ENCODE assay signal across 6 mouse cellular contexts in genomic region chr9:31082771-31083170, GRCm38 (mm10).
"Had no signal": no experiment of that assay in that cellular context is flagged by ENCODE, and none has a peak within 500 bp of the region (broad histone marks: within the 10 kb centered on the region; RNA-seq: fewer than 3 reads in every experiment).

No protein-coding gene starts in this region.

- H3K27me3 ChIP-seq: neural tube, embryonic 13.5 days; neural tube, embryonic 15.5 days had no signal

- H3K27ac ChIP-seq: midbrain, embryonic 10.5 days; midbrain, embryonic 12.5 days; neural tube, embryonic 13.5 days; neural tube, embryonic 15.5 days had no signal

- H3K9ac ChIP-seq: lung, embryonic 14.5 days; midbrain, embryonic 12.5 days had no signal

- H3K9me3 ChIP-seq: midbrain, embryonic 10.5 days; midbrain, embryonic 12.5 days; neural tube, embryonic 13.5 days; neural tube, embryonic 15.5 days had no signal

- H3K4me1 ChIP-seq: neural tube, embryonic 13.5 days had no signal

- H3K4me3 ChIP-seq: myocyte had no signal

- H3K36me3 ChIP-seq: midbrain, embryonic 10.5 days; midbrain, embryonic 12.5 days; neural tube, embryonic 13.5 days; neural tube, embryonic 15.5 days had no signal
